Mouse (Mus musculus): ENCODE measurements around the gene Gm5868. TPM values are rescaled to one million over a fixed set of nuclear protein-coding genes. Genes with fewer than 3 reads are reported as not detected.
"Not testable (repeated sequence)": the region's sequence is repeated elsewhere in the genome, so short reads cannot be mapped to it uniquely, and the experiment has no call there.

Gene Gm5868
- polyA plus RNA-seq, 1 experiment from 2014 or later: 0.27 TPM

- not testable (repeated sequence) for H3K27ac ChIP-seq (ENCODE audit: low read length); H3K27me3 ChIP-seq (ENCODE audit: control insufficient read depth, insufficient read depth, low read length); H3K9me3 ChIP-seq (replicated peaks; ENCODE audit: control insufficient read depth, low read length); H3K4me1 ChIP-seq (ENCODE audit: control insufficient read depth, insufficient read depth, low read length); ATAC-seq (ENCODE audit: insufficient read depth, low FRiP score); H3K36me3 ChIP-seq (ENCODE audit: control insufficient read depth, insufficient read depth, low read length)
- Histone ChIP-seq H3K4me2 (ENCODE audit: low read depth, low read length) (peak overlapping the region; percentile 56), H3K4me3 (replicated peaks; ENCODE audit: low read length) (peak overlapping the region; percentile 42), H3K9ac (ENCODE audit: low read length) (peak overlapping the region; percentile 46; the same call in 1 of the 2 replicates)
- WGBS: 39% methylated on average over 25 of the region's 25 CpGs
Measured at GRCm38 (mm10) chr5:72586667-72587191, 622 bp downstream of the Gm5868 start.

DNA sequence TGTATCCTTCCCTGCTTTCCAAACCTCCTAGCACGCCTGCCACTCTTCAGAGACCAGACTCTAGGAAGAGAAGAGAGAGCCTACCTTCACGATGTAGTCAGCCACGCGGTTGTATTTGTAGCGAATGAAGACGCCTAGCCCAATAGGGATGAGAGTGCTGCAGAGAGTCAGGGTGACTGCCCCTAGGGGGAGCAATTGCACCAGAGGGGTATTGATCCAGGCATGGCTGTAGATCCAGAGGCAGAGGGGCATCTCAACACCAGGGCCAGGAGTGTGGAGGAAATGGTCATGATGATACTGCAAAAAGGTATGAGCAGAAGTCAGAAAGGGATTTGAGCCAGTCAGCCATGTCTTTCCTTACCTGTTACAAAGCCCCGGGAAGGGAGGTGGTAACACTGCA, 1.2 kb downstream of the Gm5868 start:
- ATAC-seq (ENCODE audit: insufficient read depth, low FRiP score); H3K4me1 ChIP-seq (ENCODE audit: control insufficient read depth, insufficient read depth, low read length): not testable (repeated sequence)

GRCm38 (mm10) chr5:72580970-72581332, 6.4 kb downstream of the Gm5868 start, which contains the start of gene Zar1:
TSS of gene Zar1 (minus strand) at chr5:72581254.
- H3K27me3 ChIP-seq (ENCODE audit: control insufficient read depth, insufficient read depth, low read length): peaks cover 11% of the 10 kb centered on the region
- not testable (repeated sequence) for H3K4me1 ChIP-seq (ENCODE audit: control insufficient read depth, insufficient read depth, low read length); H3K27ac ChIP-seq (ENCODE audit: low read length); H3K9me3 ChIP-seq (replicated peaks; ENCODE audit: control insufficient read depth, low read length); H3K36me3 ChIP-seq (ENCODE audit: control insufficient read depth, insufficient read depth, low read length)
- H3K4me3 ChIP-seq (replicated peaks; ENCODE audit: low read length): peak within 1 kb of the TSS; percentile 50
- H3K4me2 ChIP-seq (ENCODE audit: low read depth, low read length): peak within 1 kb of the TSS; percentile 81
- H3K9ac ChIP-seq (ENCODE audit: low read length): peak within 1 kb of the TSS; percentile 53
- ATAC-seq (ENCODE audit: insufficient read depth, low FRiP score): peak; percentile 47; the same call in 1 of the 2 replicates
- WGBS: 13% methylated on average over 17 of the region's 21 CpGs

More for the DNA sequence above, 1.2 kb downstream of the Gm5868 start:
- not testable (repeated sequence) for H3K36me3 ChIP-seq (ENCODE audit: control insufficient read depth, insufficient read depth, low read length); H3K9ac ChIP-seq (ENCODE audit: low read length); H3K27me3 ChIP-seq (ENCODE audit: control insufficient read depth, insufficient read depth, low read length); H3K4me2 ChIP-seq (ENCODE audit: low read depth, low read length); H3K27ac ChIP-seq (ENCODE audit: low read length); H3K4me3 ChIP-seq (replicated peaks; ENCODE audit: low read length); H3K9me3 ChIP-seq (replicated peaks; ENCODE audit: control insufficient read depth, low read length)
- WGBS: 34% methylated on average over 7 of the region's 7 CpGs

- H3K4me1 ChIP-seq (ENCODE audit: control insufficient read depth, insufficient read depth, low read length); H3K27ac ChIP-seq (ENCODE audit: low read length); H3K9me3 ChIP-seq (replicated peaks; ENCODE audit: control insufficient read depth, low read length); H3K36me3 ChIP-seq (ENCODE audit: control insufficient read depth, insufficient read depth, low read length): not testable (repeated sequence)
- H3K4me2 ChIP-seq (ENCODE audit: low read depth, low read length): peak overlapping the region; percentile 81
- H3K4me3 ChIP-seq (replicated peaks; ENCODE audit: low read length): peak overlapping the region; percentile 50
- H3K9ac ChIP-seq (ENCODE audit: low read length): peak overlapping the region; percentile 53
- 5% methylated on average over 57 of the region's 73 CpGs for WGBS
- peak; percentile 71 for ATAC-seq (ENCODE audit: insufficient read depth, low FRiP score)
- peaks cover 11% of the 10 kb centered on the region for H3K27me3 ChIP-seq (ENCODE audit: control insufficient read depth, insufficient read depth, low read length)
Measured at GRCm38 (mm10) chr5:72580088-72580969, 7.0 kb downstream of the Gm5868 start.

GRCm38 (mm10) chr5:72579599-72579998, 7.8 kb downstream of the Gm5868 start:
- H3K27ac ChIP-seq (ENCODE audit: low read length); H3K4me3 ChIP-seq (replicated peaks; ENCODE audit: low read length); H3K36me3 ChIP-seq (ENCODE audit: control insufficient read depth, insufficient read depth, low read length); H3K9me3 ChIP-seq (replicated peaks; ENCODE audit: control insufficient read depth, low read length); H3K4me2 ChIP-seq (ENCODE audit: low read depth, low read length); ATAC-seq (ENCODE audit: insufficient read depth, low FRiP score); H3K4me1 ChIP-seq (ENCODE audit: control insufficient read depth, insufficient read depth, low read length); H3K9ac ChIP-seq (ENCODE audit: low read length): not testable (repeated sequence)
- H3K27me3 ChIP-seq (ENCODE audit: control insufficient read depth, insufficient read depth, low read length): peaks cover 11% of the 10 kb centered on the region
- WGBS: 58% methylated on average over 10 of the region's 10 CpGs

GRCm38 (mm10) chr5:72565621-72566020, 21.7 kb downstream of the Gm5868 start:
- Histone ChIP-seq H3K9ac (ENCODE audit: low read length) (no peak overlapping the region), H3K27ac (ENCODE audit: low read length) (no peak overlapping the region), H3K4me1 (ENCODE audit: control insufficient read depth, insufficient read depth, low read length) (no peaks in the 10 kb centered on the region), H3K27me3 (ENCODE audit: control insufficient read depth, insufficient read depth, low read length) (no peaks in the 10 kb centered on the region), H3K4me3 (replicated peaks; ENCODE audit: low read length) (no peak overlapping the region), H3K36me3 (ENCODE audit: control insufficient read depth, insufficient read depth, low read length) (no peaks in the 10 kb centered on the region), H3K9me3 (replicated peaks; ENCODE audit: control insufficient read depth, low read length) (peaks cover 6% of the 10 kb centered on the region; the same call in 1 of the 2 replicates), H3K4me2 (ENCODE audit: low read depth, low read length) (no peak overlapping the region)
- WGBS: 80% methylated on average over 5 of the region's 5 CpGs
- no peak for ATAC-seq (ENCODE audit: insufficient read depth, low FRiP score)

DNA sequence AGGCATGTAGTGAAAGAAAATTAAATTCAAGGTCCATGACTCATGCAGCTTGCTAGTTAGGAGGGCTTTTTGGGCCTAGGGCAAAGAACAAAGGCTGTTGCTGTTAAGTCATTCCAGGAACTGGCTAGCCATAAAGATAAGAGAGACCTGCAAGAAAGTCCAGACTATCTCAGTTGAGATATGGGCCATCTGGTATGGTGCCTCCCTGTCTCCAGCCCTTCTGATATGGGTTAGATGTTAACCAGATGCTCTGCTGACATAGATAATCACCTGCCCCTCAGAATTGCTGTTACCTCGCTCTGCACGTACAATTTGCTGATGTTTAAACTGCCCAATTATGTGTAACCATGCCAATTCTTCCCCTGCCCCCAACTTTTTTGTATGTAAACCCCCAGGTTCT, 24.2 kb downstream of the Gm5868 start:
- WGBS: 90% methylated on average over 2 of the region's 2 CpGs
- H3K27me3 ChIP-seq (ENCODE audit: control insufficient read depth, insufficient read depth, low read length); H3K4me1 ChIP-seq (ENCODE audit: control insufficient read depth, insufficient read depth, low read length); ATAC-seq (ENCODE audit: insufficient read depth, low FRiP score); H3K27ac ChIP-seq (ENCODE audit: low read length); H3K9me3 ChIP-seq (replicated peaks; ENCODE audit: control insufficient read depth, low read length); H3K4me2 ChIP-seq (ENCODE audit: low read depth, low read length); H3K9ac ChIP-seq (ENCODE audit: low read length); H3K4me3 ChIP-seq (replicated peaks; ENCODE audit: low read length); H3K36me3 ChIP-seq (ENCODE audit: control insufficient read depth, insufficient read depth, low read length): not testable (repeated sequence)

DNA sequence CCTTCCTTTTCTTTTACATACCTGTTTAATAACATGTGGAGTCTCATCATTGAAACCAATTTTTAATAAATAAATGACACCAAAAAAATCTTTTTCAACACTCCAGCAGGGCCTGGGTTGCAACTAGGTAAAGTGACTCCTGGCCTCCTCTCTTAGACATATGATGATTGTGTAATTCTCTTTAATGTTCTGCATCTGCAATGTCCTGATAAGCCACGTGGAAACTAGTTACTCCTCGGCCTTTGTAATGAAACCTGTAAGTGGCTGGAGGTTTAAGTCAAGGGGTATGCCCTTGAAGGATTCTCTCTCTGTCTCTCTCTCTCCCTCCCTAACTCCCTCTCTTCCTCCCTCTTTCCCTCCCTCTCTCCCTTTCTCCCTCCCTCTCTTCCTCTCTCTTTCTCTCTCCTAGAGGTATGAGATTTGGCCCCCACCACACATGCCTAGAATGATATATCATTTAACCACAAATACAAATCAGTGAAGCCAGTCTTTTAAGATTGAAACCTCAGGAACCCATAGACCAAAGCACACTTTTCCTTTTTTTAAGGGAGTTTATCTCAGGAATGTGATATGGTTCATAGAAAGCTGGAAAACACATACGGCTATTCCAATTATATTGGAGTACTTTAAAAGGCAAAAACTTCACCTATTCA, 26.2 kb downstream of the Gm5868 start:
- Histone ChIP-seq H3K9ac (ENCODE audit: low read length) (no peak overlapping the region), H3K36me3 (ENCODE audit: control insufficient read depth, insufficient read depth, low read length) (no peaks in the 10 kb centered on the region), H3K9me3 (replicated peaks; ENCODE audit: control insufficient read depth, low read length) (no peaks in the 10 kb centered on the region), H3K27me3 (ENCODE audit: control insufficient read depth, insufficient read depth, low read length) (no peaks in the 10 kb centered on the region), H3K4me3 (replicated peaks; ENCODE audit: low read length) (no peak overlapping the region), H3K4me1 (ENCODE audit: control insufficient read depth, insufficient read depth, low read length) (no peaks in the 10 kb centered on the region), H3K4me2 (ENCODE audit: low read depth, low read length) (no peak overlapping the region), H3K27ac (ENCODE audit: low read length) (no peak overlapping the region)
- ATAC-seq (ENCODE audit: insufficient read depth, low FRiP score): no peak
- 72% methylated on average over 3 of the region's 3 CpGs for WGBS

- H3K9me3 ChIP-seq (replicated peaks; ENCODE audit: control insufficient read depth, low read length): no peaks in the 10 kb centered on the region
- H3K4me1 ChIP-seq (ENCODE audit: control insufficient read depth, insufficient read depth, low read length): no peaks in the 10 kb centered on the region
- peaks cover under 1% of the 10 kb centered on the region; the same call in 1 of the 2 replicates for H3K36me3 ChIP-seq (ENCODE audit: control insufficient read depth, insufficient read depth, low read length)
- H3K27me3 ChIP-seq (ENCODE audit: control insufficient read depth, insufficient read depth, low read length): no peaks in the 10 kb centered on the region
- peak within 1 kb of the TSS; percentile 84 for H3K4me2 ChIP-seq (ENCODE audit: low read depth, low read length)
- ATAC-seq (ENCODE audit: insufficient read depth, low FRiP score): peak; percentile 95
- peak within 1 kb of the TSS; percentile 95 for H3K9ac ChIP-seq (ENCODE audit: low read length)
- H3K27ac ChIP-seq (ENCODE audit: low read length): peak within 1 kb of the TSS; percentile 82
- peak within 1 kb of the TSS; percentile 95 for H3K4me3 ChIP-seq (replicated peaks; ENCODE audit: low read length)
- WGBS: under 1% methylated on average over 42 of the region's 42 CpGs
Measured at GRCm38 (mm10) chr5:72559544-72560049, 27.8 kb downstream of the Gm5868 start, which contains the start of gene Nfxl1. TSS of gene Nfxl1 (minus strand) at chr5:72559684.

All from stomach, embryonic 16.5 days (tissue).